Mouse (Mus musculus) liver, embryonic 16.5 days (tissue): Measurements from ENCODE around the gene Rab7b. TPM values are rescaled to one million over a fixed set of nuclear protein-coding genes. Genes with fewer than 3 reads are reported as not detected.

Experiments used
- ATAC-seq: fragments of 200-750 bp; cut with Nextera tagmentation; 2 replicates; pipeline ENCODE4 v1.8.0; 2017; ENCODE audit warnings: low read depth, mild to moderate bottlenecking, moderate number of reproducible peaks, moderate library complexity
- H3K27ac ChIP-seq: fragments of 300-500 bp; sonication (generic); 2 replicates; pipeline ENCODE4 v1.5.1; 2014; ENCODE audit warnings: mild to moderate bottlenecking, low read length
- H3K27me3 ChIP-seq: fragments of 300-500 bp; sonication (generic); 2 replicates; pipeline ENCODE4 v1.6.1; 2014; ENCODE audit warnings: low read depth, low read length, mixed read lengths; ENCODE audit not compliant: control insufficient read depth, insufficient read depth
- H3K36me3 ChIP-seq: fragments of 300-500 bp; sonication (generic); 2 replicates; pipeline ENCODE4 v1.6.1; 2014; ENCODE audit warnings: mild to moderate bottlenecking; ENCODE audit not compliant: control insufficient read depth, insufficient read depth
- H3K4me1 ChIP-seq: fragments of 300-500 bp; sonication (generic); 2 replicates; pipeline ENCODE4 v1.6.1; 2014; ENCODE audit warnings: low read depth, low read length, mixed read lengths; ENCODE audit not compliant: control insufficient read depth
- H3K4me2 ChIP-seq: fragments of 300-500 bp; sonication (generic); 2 replicates; pipeline ENCODE4 v1.6.1; 2014; ENCODE audit warnings: low read depth, low read length, mixed read lengths
- H3K4me3 ChIP-seq: fragments of 300-500 bp; sonication (generic); 2 replicates; pipeline ENCODE4 v1.5.1; 2014; ENCODE audit warnings: low read depth, mild to moderate bottlenecking, low read length
- H3K9ac ChIP-seq: fragments of 300-500 bp; sonication (generic); 2 replicates; pipeline ENCODE4 v1.6.1; 2014; ENCODE audit warnings: low read depth, low read length
- H3K9me3 ChIP-seq: fragments of 300-500 bp; sonication (generic); replicated peaks from 2 replicates; pipeline ENCODE4 v1.6.1; 2016; ENCODE audit warnings: low read length; ENCODE audit not compliant: control insufficient read depth
- WGBS: fragments of 180-500 bp; shearing (Covaris S2); extraction: QIAGEN DNeasy Blood & Tissue Kit; methylation state at CpG from one replicate; pipeline ENCODE4 v1.1.7; 2014; ENCODE audit not compliant: insufficient replicate concordance; 5-methylcytosine and 5-hydroxymethylcytosine counted together
- polyA plus RNA-seq: library from polyadenylated mRNA; unstranded; fragments of >200 nt; fragmentation: Nextera tagmentation; extraction: Ambion mirVana; gene quantifications from 2 replicates; pipeline ENCODE4 v1.2.1, GENCODE M21; 2015

Gene Rab7b
- polyA plus RNA-seq, 1 experiment from 2014 or later = 1.3 TPM

DNA sequence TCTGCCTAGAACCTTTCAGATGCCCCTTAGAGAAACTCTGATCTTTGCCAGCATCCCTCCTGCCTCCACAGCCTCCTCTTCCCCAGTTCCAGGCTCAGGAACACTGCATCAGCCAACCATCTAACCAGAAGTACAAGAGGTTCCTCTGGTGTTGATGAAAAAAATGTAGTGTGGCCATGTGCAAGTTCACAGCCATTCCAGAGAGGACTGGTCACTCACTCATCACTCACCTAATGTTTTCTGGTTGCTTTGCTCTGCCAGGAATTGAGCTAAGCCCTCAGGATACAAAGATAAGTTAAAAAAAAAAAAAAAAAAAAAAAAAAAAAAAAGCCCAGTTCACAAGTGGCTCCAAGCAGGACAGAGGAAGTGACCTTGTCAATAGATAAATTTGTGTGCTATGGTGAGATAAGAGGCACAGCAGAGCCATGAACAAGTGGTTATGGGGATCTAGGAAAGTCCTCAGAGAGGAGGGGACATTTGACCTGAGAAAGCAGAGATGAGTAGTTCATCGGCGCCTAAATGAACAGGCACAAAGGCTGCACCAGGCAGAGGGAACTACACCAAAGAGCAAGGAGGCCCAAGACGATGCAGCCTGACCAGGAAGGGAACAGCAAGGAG lies 65.8 kb downstream of the Rab7b start:
- Histone ChIP-seq H3K36me3 (no peaks in the 10 kb centered on the region), H3K9me3 (no peaks in the 10 kb centered on the region), H3K9ac (no peak overlapping the region), H3K4me1 (peaks cover 11% of the 10 kb centered on the region), H3K27ac (no peak overlapping the region), H3K4me3 (no peak overlapping the region), H3K27me3 (no peaks in the 10 kb centered on the region), H3K4me2 (no peak overlapping the region)
- WGBS = 4% methylated on average over 3 of the region's 3 CpGs
- ATAC-seq = no peak

DNA sequence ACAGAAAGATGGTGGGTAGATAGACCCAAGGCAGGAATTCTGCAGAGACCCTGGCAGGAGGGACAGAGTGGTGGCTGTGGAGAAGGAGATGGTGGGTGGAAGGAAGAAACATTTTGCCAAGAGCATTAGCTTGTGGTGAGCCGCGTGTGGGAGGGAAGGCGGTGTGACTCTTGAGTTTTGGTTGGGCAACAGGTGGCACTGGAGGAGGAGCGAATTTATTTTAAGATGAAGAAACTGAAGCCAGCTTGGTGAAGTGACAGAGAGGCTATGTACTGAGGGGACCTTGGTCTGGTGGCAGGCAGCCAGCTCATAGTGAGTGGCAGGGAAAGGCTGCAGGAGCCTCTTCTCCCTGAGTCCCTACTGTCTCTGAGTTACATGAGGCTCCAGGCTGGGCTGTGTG lies 66.4 kb downstream of the Rab7b start:
- H3K9me3 ChIP-seq = no peaks in the 10 kb centered on the region
- 19% methylated on average over 4 of the region's 4 CpGs for WGBS

DNA sequence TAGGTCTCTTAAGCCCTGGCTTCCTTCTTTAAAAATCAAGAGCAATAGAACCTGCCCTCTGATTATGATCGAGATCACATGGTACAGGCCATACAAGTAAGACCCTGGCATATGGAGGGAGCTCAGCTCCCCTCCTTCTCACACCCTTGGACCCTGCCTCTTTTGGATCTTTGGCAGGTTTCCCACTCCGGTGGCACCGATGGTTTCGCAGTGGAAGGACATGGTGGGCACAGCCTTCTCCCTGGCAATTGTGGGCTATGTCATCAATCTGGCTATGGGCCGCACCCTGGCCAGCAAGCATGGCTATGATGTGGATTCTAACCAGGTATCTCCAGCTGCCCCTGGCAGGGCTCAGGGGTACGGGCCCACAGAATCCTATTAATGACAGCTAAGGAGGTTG lies 68.7 kb downstream of the Rab7b start:
- H3K27ac ChIP-seq = no peak overlapping the region
- WGBS = 74% methylated on average over 6 of the region's 6 CpGs
- H3K9ac ChIP-seq = no peak overlapping the region
- H3K36me3 ChIP-seq = no peaks in the 10 kb centered on the region
- ATAC-seq = no peak
- peaks cover 11% of the 10 kb centered on the region for H3K4me1 ChIP-seq
- no peak overlapping the region for H3K4me3 ChIP-seq
- H3K4me2 ChIP-seq = no peak overlapping the region
- H3K27me3 ChIP-seq = no peaks in the 10 kb centered on the region
- no peaks in the 10 kb centered on the region for H3K9me3 ChIP-seq

More for the DNA sequence above, 66.4 kb downstream of the Rab7b start:
- Histone ChIP-seq H3K4me1 (peaks cover 11% of the 10 kb centered on the region), H3K9ac (no peak overlapping the region), H3K4me3 (no peak overlapping the region), H3K27me3 (no peaks in the 10 kb centered on the region), H3K36me3 (no peaks in the 10 kb centered on the region), H3K27ac (no peak overlapping the region), H3K4me2 (no peak overlapping the region)
- no peak for ATAC-seq

DNA sequence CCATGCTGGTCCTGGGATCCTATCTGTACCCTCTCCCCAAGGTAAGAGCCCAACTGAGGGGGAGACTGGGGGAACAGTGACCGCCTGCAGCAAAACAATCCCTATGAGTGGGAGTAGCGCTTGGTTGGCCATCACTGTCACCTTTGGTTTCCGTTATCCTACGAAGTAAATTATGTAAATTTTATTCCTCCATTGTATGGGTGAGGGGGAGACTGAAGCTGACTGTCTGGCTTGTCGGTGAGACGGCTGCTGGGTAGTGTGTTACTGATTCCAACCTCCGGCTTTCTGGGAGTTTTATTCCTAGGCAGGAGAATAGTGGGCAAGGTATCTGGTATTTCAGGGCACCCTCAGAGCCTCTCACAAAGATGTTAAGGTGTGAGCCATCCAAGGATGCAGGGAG lies 70.3 kb downstream of the Rab7b start:
- no peaks in the 10 kb centered on the region for H3K36me3 ChIP-seq
- H3K27me3 ChIP-seq = no peaks in the 10 kb centered on the region
- H3K4me1 ChIP-seq = peaks cover 11% of the 10 kb centered on the region
- 69% methylated on average over 7 of the region's 7 CpGs for WGBS
- H3K9ac ChIP-seq = no peak overlapping the region
- ATAC-seq = no peak
- H3K27ac ChIP-seq = no peak overlapping the region
- no peaks in the 10 kb centered on the region for H3K9me3 ChIP-seq
- H3K4me2 ChIP-seq = no peak overlapping the region
- no peak overlapping the region for H3K4me3 ChIP-seq

DNA sequence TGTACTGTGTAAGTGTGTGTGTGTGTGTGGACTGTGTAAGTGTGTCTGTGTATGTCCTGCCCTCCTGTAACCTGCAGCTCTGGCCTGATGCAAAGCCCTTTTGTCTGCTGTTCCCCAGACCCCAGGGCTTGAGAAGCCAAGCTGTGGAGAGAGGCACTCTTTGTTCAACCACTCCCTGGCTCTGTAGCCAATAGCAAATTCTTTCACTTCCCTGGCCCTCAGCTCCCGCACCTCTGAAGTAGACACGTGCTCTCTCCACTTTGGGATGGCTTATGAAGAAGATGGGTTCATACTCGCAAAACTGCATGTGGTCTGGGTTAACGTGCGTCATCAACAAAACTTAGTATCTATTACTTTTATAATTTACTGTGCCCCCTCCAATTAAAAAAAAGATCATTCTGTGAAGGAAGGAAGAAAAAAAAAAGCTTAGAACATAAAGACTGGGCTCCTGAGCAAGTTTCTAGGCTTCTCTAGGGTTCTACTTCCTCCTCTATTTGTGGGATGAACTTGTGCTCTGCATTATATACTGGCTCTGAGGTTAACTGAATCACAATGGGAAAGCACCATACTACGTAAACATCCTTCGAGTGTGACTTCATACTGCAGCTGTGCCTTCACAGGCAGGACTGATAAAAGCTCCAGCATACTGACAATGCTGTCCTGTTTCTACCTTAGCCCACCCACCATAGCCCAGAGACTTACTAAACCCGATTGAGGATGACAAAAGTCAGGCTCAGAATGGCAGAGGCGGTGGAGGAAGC lies 71.4 kb downstream of the Rab7b start:
- Histone ChIP-seq H3K9me3 (no peaks in the 10 kb centered on the region), H3K27ac (no peak overlapping the region), H3K4me2 (no peak overlapping the region), H3K36me3 (no peaks in the 10 kb centered on the region), H3K4me3 (no peak overlapping the region), H3K4me1 (peaks cover 3% of the 10 kb centered on the region; the same call in 1 of the 2 replicates), H3K27me3 (no peaks in the 10 kb centered on the region), H3K9ac (no peak overlapping the region)
- no peak for ATAC-seq
- 46% methylated on average over 9 of the region's 9 CpGs for WGBS

DNA sequence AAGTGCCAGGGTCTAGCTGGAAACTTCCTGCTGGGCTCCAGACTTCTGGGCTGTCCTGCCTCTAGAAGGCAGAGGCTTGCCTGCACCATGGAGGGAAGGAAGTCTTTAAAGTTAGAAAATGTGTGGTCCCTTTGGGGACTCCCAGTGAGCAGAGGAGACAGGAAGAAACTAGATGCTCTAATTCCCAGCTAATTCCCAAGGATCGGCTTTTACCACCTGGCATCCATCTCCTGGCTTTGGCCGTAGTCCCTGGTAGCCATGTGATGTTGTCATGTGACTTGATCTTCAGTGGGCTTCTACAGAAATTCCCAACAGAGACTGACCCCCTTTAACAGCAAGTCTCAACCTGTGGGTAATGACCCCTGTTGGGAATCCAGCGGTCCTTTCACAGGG lies 71.9 kb downstream of the Rab7b start:
- ATAC-seq = no peak
- H3K36me3 ChIP-seq = no peaks in the 10 kb centered on the region
- no peaks in the 10 kb centered on the region; the same call in 1 of the 2 replicates for H3K4me1 ChIP-seq
- no peak overlapping the region for H3K4me3 ChIP-seq
- H3K4me2 ChIP-seq = no peak overlapping the region
- no peak overlapping the region for H3K9ac ChIP-seq
- H3K27ac ChIP-seq = no peak overlapping the region
- no peaks in the 10 kb centered on the region for H3K27me3 ChIP-seq
- H3K9me3 ChIP-seq = no peaks in the 10 kb centered on the region
- 80% methylated on average over 3 of the region's 3 CpGs for WGBS

DNA sequence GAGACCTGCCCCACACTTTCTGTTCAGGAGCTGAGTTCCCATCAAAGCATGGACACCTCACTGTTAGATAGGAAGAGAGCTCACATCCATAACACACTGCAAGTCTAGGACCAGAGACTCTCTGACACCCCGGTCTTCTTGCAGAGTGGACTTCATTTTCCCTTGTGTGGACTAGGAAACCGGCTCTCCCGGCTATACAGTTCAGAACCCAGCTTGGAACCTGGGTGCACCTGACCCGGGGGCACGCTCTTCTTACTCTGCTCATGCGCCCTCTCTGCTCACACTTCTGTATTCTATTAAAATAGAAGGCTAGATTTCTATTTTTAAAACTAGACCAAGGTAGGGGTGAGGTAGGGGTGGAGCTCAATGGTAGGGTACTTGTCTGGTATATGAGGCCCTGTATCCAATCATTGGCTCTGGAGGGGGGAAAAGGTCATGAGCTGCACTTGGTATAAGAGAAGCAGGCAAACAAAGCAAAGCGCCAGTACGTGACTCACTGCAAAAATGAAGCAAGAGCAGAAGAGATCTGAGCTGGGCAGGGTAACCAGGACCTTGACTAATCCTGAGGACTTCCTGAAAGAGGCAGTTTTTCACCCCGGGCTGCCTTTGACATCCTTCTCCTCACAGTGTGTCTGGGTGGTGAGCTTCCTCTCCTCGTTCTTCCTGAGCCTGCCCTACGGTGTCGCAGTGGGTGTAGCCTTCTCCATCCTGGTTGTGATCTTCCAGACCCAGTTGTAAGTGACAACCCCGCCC lies 72.8 kb downstream of the Rab7b start:
- H3K4me3 ChIP-seq = no peak overlapping the region
- no peak overlapping the region for H3K27ac ChIP-seq
- no peak overlapping the region for H3K9ac ChIP-seq
- 43% methylated on average over 13 of the region's 13 CpGs for WGBS
- H3K4me1 ChIP-seq = no peaks in the 10 kb centered on the region
- no peak overlapping the region for H3K4me2 ChIP-seq
- ATAC-seq = no peak
- no peaks in the 10 kb centered on the region for H3K36me3 ChIP-seq
- H3K9me3 ChIP-seq = no peaks in the 10 kb centered on the region
- H3K27me3 ChIP-seq = no peaks in the 10 kb centered on the region

DNA sequence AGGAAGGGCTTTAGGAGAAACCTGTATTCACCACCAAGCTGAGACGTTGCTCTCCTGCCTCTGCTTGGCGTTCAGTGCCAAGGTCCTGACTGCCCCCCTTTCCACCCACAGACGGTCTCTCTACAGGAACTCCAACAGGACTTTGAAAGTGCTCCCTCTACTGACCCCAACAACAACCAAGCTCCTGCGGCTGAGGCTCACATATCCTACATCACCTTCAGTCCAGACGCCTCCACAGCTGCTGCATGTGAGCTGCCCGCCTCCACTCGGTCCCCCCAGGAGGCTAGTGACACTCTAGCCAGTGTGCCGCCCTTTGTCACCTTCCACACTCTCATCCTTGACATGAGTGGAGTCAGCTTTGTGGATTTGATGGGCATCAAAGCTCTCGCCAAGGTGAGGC lies 75.2 kb downstream of the Rab7b start:
- H3K36me3 ChIP-seq = no peaks in the 10 kb centered on the region
- WGBS = 45% methylated on average over 9 of the region's 9 CpGs
- no peaks in the 10 kb centered on the region for H3K4me1 ChIP-seq
- H3K4me3 ChIP-seq = no peak overlapping the region
- H3K9me3 ChIP-seq = no peaks in the 10 kb centered on the region
- H3K27me3 ChIP-seq = no peaks in the 10 kb centered on the region; the same call in 1 of the 2 replicates
- ATAC-seq = no peak
- H3K27ac ChIP-seq = no peak overlapping the region
- H3K4me2 ChIP-seq = no peak overlapping the region
- no peak overlapping the region for H3K9ac ChIP-seq
